Mouse (Mus musculus): ENCODE data around the gene Comtd1.

The Comtd1 gene

DNA sequence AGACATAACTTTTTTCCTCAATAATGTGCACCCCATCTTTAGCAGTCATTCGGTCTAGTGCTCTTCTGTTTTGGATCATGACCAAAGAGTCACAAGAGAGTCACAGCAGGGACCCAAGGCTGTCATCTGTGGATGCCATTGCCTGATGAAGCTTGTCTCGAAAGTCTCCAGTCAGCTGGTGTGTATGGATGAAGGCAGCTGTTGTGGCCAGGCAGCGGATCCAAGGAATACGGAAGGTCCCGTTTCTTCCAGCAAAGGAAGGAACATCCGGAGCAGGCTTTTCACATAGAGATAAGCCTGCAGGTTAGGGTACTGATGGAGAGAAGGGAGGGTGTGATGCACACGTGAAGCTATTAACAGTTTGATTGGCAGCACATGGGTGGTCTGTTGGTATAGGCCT lies 47.2 kb downstream of the Comtd1 start:
- no peak for DNase-seq

DNA sequence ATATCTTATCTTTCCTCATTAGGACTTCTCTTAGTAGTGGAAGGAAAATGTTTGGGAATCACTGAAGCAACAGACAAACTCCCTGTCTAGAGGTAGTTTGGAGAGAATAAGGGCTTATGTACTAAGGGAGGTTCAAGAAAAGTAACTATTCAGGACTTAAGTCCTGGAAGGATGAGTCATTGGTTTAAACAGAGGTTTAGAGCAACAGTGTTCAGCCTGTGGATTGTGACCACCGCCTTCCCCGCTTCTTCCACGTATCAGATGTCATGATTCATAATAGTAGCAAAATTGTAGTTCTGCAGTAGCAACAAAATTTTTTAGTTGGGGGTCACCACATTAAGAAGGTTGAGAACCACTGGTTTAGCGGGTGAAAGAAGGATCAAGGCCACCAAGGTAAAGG lies 48.1 kb downstream of the Comtd1 start:
- no peak for DNase-seq
